Mouse (Mus musculus) spleen, adult 10 weeks (tissue): ENCODE data around the gene Gm13124. TPM values are rescaled to one million over a fixed set of nuclear protein-coding genes. Genes with fewer than 3 reads are reported as not detected.

Source experiments
- polyA plus RNA-seq: library from polyadenylated mRNA; stranded (reverse); fragments of 350-450 nt; fragmentation: Illumina TruSeq; extraction: RNeasy Lipid Tissue Mini Kit (QIAGEN cat#74804); gene quantifications from one replicate; pipeline ENCODE4 v1.2.3, GENCODE M21; 2015; ENCODE audit warnings: low replicate concordance; ENCODE audit not compliant: insufficient read depth

The Gm13124 gene
- not detected for polyA plus RNA-seq

GRCm38 (mm10) chr4:144565034-144565433 is at the start of gene Gm13124:
Gene Gm13124 (minus strand): TSS chr4:144565134.

GRCm38 (mm10) chr4:144613407-144613806 is 48.5 kb upstream of the Gm13124 start, which contains the start of gene Aadacl4:
Gene Aadacl4 (plus strand): TSS chr4:144613707.

GRCm38 (mm10) chr4:144519522-144519921 is 45.4 kb downstream of the Gm13124 start, which contains the start of gene 9430007A20Rik:
Gene 9430007A20Rik (plus strand): TSS chr4:144519822.

Other genes starting within 250 kb of the Gm13124 start
- not detected for gene Gm13128, start 234.9 kb downstream of the Gm13124 start, polyA plus RNA-seq
- gene Gm13119, start 207.2 kb downstream of the Gm13124 start, polyA plus RNA-seq, result not detected
- gene Pramef20, start 187.2 kb downstream of the Gm13124 start, polyA plus RNA-seq, result not detected
- not detected for gene Pramef12, start 156.7 kb downstream of the Gm13124 start, polyA plus RNA-seq
- gene 1700012P22Rik, start 126.4 kb downstream of the Gm13124 start, polyA plus RNA-seq, result not detected
- gene Gm9944, start 111.8 kb downstream of the Gm13124 start, polyA plus RNA-seq, result not detected
- gene Aadacl3, start 101.4 kb downstream of the Gm13124 start, polyA plus RNA-seq, result not detected
- gene 9430007A20Rik, start 45.3 kb downstream of the Gm13124 start, polyA plus RNA-seq, result not detected
- not detected for gene Aadacl4, start 48.6 kb upstream of the Gm13124 start, polyA plus RNA-seq
- not detected for gene Gm436, start 121.2 kb upstream of the Gm13124 start, polyA plus RNA-seq
- not detected for gene Gm13178, start 156.3 kb upstream of the Gm13124 start, polyA plus RNA-seq
- not detected for gene Gm438, start 221.4 kb upstream of the Gm13124 start, polyA plus RNA-seq